Mouse (Mus musculus) stomach, embryonic 14.5 days (tissue): ENCODE data around the gene Timd2. TPM values are rescaled to one million over a fixed set of nuclear protein-coding genes. Genes with fewer than 3 reads are reported as not detected.
"Not testable (repeated sequence)": the region's sequence is repeated elsewhere in the genome, so short reads cannot be mapped to it uniquely, and the experiment has no call there.

Source experiments
- ATAC-seq: fragments of 200-750 bp; cut with Nextera tagmentation; 2 replicates; pipeline ENCODE4 v1.8.0; 2017; ENCODE audit warnings: low read depth, moderate TSS enrichment; ENCODE audit not compliant: insufficient number of reproducible peaks, insufficient read depth, low FRiP score
- H3K27ac ChIP-seq: fragments of 300-500 bp; sonication (generic); 2 replicates; pipeline ENCODE4 v1.5.1; 2014; ENCODE audit warnings: mild to moderate bottlenecking, low read length, moderate library complexity, mixed read lengths
- H3K27me3 ChIP-seq: fragments of 300-500 bp; sonication (generic); 2 replicates; pipeline ENCODE4 v1.6.1; 2014; ENCODE audit warnings: low read length, control low read depth, mixed read lengths; ENCODE audit not compliant: control insufficient read depth, insufficient read depth
- H3K36me3 ChIP-seq: fragments of 300-500 bp; sonication (generic); 2 replicates; pipeline ENCODE4 v1.6.1; 2014; ENCODE audit warnings: mild to moderate bottlenecking, control low read depth, low read length, moderate library complexity, mixed read lengths; ENCODE audit not compliant: control insufficient read depth, insufficient read depth
- H3K4me1 ChIP-seq: fragments of 300-500 bp; sonication (generic); 2 replicates; pipeline ENCODE4 v1.6.1; 2014; ENCODE audit warnings: low read length, control low read depth, mixed read lengths; ENCODE audit not compliant: control insufficient read depth, insufficient read depth
- H3K4me2 ChIP-seq: fragments of 300-500 bp; sonication (generic); replicated peaks from 2 replicates; pipeline ENCODE4 v1.6.1; 2014; ENCODE audit warnings: low read depth, low read length, control low read depth
- H3K4me3 ChIP-seq: fragments of 300-500 bp; sonication (generic); 2 replicates; pipeline ENCODE4 v1.5.1; 2014; ENCODE audit warnings: low read depth, low read length, control low read depth
- H3K9ac ChIP-seq: fragments of 300-500 bp; sonication (generic); replicated peaks from 2 replicates; pipeline ENCODE4 v1.6.1; 2014; ENCODE audit warnings: low read depth, mild to moderate bottlenecking, control low read depth, low read length, moderate library complexity, mixed read lengths
- H3K9me3 ChIP-seq: fragments of 300-500 bp; sonication (generic); 2 replicates; pipeline ENCODE4 v1.6.1; 2016; ENCODE audit warnings: low read depth, low read length, control low read depth; ENCODE audit not compliant: control insufficient read depth
- WGBS: fragments of 180-500 bp; shearing (Covaris S2); extraction: QIAGEN DNeasy Blood & Tissue Kit; methylation state at CpG from one replicate; pipeline ENCODE4 v1.1.7; 2014; 5-methylcytosine and 5-hydroxymethylcytosine counted together
- polyA plus RNA-seq: library from polyadenylated mRNA; unstranded; fragments of >200 nt; fragmentation: Nextera tagmentation; extraction: Ambion mirVana; gene quantifications from 2 replicates; pipeline ENCODE4 v1.2.1, GENCODE M21; 2014

Gene Timd2
- polyA plus RNA-seq, 1 experiment from 2014 or later: not detected

GRCm38 (mm10) chr11:46734617-46735016 lies 27.8 kb upstream of the Timd2 start:
- Histone ChIP-seq H3K4me3 (no peak overlapping the region), H3K4me1 (no peaks in the 10 kb centered on the region), H3K27me3 (no peaks in the 10 kb centered on the region), H3K27ac (no peak overlapping the region), H3K36me3 (no peaks in the 10 kb centered on the region), H3K9ac (no peak overlapping the region), H3K4me2 (no peak overlapping the region), H3K9me3 (no peaks in the 10 kb centered on the region)
- 16% methylated on average over 1 of the region's 1 CpGs for WGBS
- ATAC-seq: no peak

GRCm38 (mm10) chr11:46733242-46733789 lies 26.5 kb upstream of the Timd2 start:
- no peak overlapping the region for H3K27ac ChIP-seq
- no peak overlapping the region for H3K4me2 ChIP-seq
- no peak overlapping the region for H3K4me3 ChIP-seq
- no peaks in the 10 kb centered on the region for H3K9me3 ChIP-seq
- ATAC-seq: 0 out of 2 replicates have a peak, but pooled peaks have one; percentile 49
- WGBS: 54% methylated on average over 6 of the region's 6 CpGs
- no peak overlapping the region for H3K9ac ChIP-seq
- H3K36me3 ChIP-seq: no peaks in the 10 kb centered on the region
- no peaks in the 10 kb centered on the region for H3K4me1 ChIP-seq
- no peaks in the 10 kb centered on the region for H3K27me3 ChIP-seq

GRCm38 (mm10) chr11:46731541-46732070 lies 24.7 kb upstream of the Timd2 start:
- no peak for ATAC-seq
- 84% methylated on average over 11 of the region's 11 CpGs for WGBS
- Histone ChIP-seq H3K4me1 (no peaks in the 10 kb centered on the region), H3K9ac (no peak overlapping the region), H3K4me3 (no peak overlapping the region), H3K36me3 (no peaks in the 10 kb centered on the region), H3K4me2 (no peak overlapping the region), H3K27me3 (no peaks in the 10 kb centered on the region), H3K9me3 (no peaks in the 10 kb centered on the region), H3K27ac (no peak overlapping the region)

- Histone ChIP-seq H3K27ac (no peak overlapping the region), H3K9ac (no peak overlapping the region), H3K36me3 (no peaks in the 10 kb centered on the region), H3K9me3 (no peaks in the 10 kb centered on the region), H3K27me3 (no peaks in the 10 kb centered on the region), H3K4me2 (no peak overlapping the region), H3K4me1 (no peaks in the 10 kb centered on the region), H3K4me3 (no peak overlapping the region)
- ATAC-seq: no peak
- 69% methylated on average over 5 of the region's 5 CpGs for WGBS
Measured at GRCm38 (mm10) chr11:46698830-46699229, 8.0 kb downstream of the Timd2 start.

GRCm38 (mm10) chr11:46698278-46698655 lies 8.6 kb downstream of the Timd2 start:
- H3K4me1 ChIP-seq: no peaks in the 10 kb centered on the region
- H3K4me3 ChIP-seq: no peak overlapping the region
- no peaks in the 10 kb centered on the region for H3K27me3 ChIP-seq
- H3K9ac ChIP-seq: no peak overlapping the region
- 81% methylated on average over 6 of the region's 6 CpGs for WGBS
- no peak overlapping the region for H3K4me2 ChIP-seq
- H3K36me3 ChIP-seq: no peaks in the 10 kb centered on the region
- no peak overlapping the region for H3K27ac ChIP-seq
- H3K9me3 ChIP-seq: no peaks in the 10 kb centered on the region
- ATAC-seq: no peak

- no peak for ATAC-seq
Measured at GRCm38 (mm10) chr11:46697433-46698277, 9.2 kb downstream of the Timd2 start.

GRCm38 (mm10) chr11:46695849-46696248 lies 11.0 kb downstream of the Timd2 start:
- 83% methylated on average over 2 of the region's 2 CpGs for whole genome bisulfite sequencing
- not testable (repeated sequence) for H3K27me3 ChIP-seq

More at GRCm38 (mm10) chr11:46697433-46698277, 9.2 kb downstream of the Timd2 start:
- Histone ChIP-seq H3K4me3 (no peak overlapping the region), H3K9ac (no peak overlapping the region), H3K4me2 (no peak overlapping the region), H3K36me3 (no peaks in the 10 kb centered on the region), H3K4me1 (no peaks in the 10 kb centered on the region), H3K9me3 (no peaks in the 10 kb centered on the region), H3K27me3 (no peaks in the 10 kb centered on the region), H3K27ac (no peak overlapping the region)
- 80% methylated on average over 5 of the region's 5 CpGs for WGBS

GRCm38 (mm10) chr11:46690136-46690535 lies 16.7 kb downstream of the Timd2 start:
- Histone ChIP-seq H3K4me3 (no peak overlapping the region), H3K4me1 (no peaks in the 10 kb centered on the region), H3K9me3 (no peaks in the 10 kb centered on the region), H3K4me2 (no peak overlapping the region), H3K36me3 (no peaks in the 10 kb centered on the region), H3K9ac (no peak overlapping the region), H3K27me3 (no peaks in the 10 kb centered on the region), H3K27ac (no peak overlapping the region)
- ATAC-seq: no peak
- 71% methylated on average over 2 of the region's 2 CpGs for WGBS

More at GRCm38 (mm10) chr11:46695849-46696248, 11.0 kb downstream of the Timd2 start:
- H3K36me3 ChIP-seq, H3K4me2 ChIP-seq, H3K4me1 ChIP-seq, H3K9me3 ChIP-seq, H3K9ac ChIP-seq, H3K4me3 ChIP-seq, H3K27ac ChIP-seq, ATAC-seq: not testable (repeated sequence)
